Mouse (Mus musculus) lung, embryonic 16.5 days (tissue): ENCODE results near the gene Ccnd3. TPM values are rescaled to one million over a fixed set of nuclear protein-coding genes. Genes with fewer than 3 reads are reported as not detected.

Experiments
- ATAC-seq: fragments of 200-750 bp; cut with Nextera tagmentation; 2 replicates; pipeline ENCODE4 v1.8.0; 2017; ENCODE audit warnings: low read depth, mild to moderate bottlenecking, moderate library complexity
- H3K27ac ChIP-seq: fragments of 300-500 bp; sonication (generic); 2 replicates; pipeline ENCODE4 v1.5.1; 2014; ENCODE audit warnings: mild to moderate bottlenecking, control low read depth, low read length
- H3K27me3 ChIP-seq: fragments of 300-500 bp; sonication (generic); 2 replicates; pipeline ENCODE4 v1.6.1; 2014; ENCODE audit warnings: low read depth, low read length, mixed read lengths; ENCODE audit not compliant: control insufficient read depth, insufficient read depth
- H3K36me3 ChIP-seq: fragments of 300-500 bp; sonication (generic); 2 replicates; pipeline ENCODE4 v1.6.1; 2014; ENCODE audit warnings: low read length; ENCODE audit not compliant: control insufficient read depth, insufficient read depth
- H3K4me1 ChIP-seq: fragments of 300-500 bp; sonication (generic); replicated peaks from 2 replicates; pipeline ENCODE4 v1.6.1; 2014; ENCODE audit warnings: low read length, mixed read lengths; ENCODE audit not compliant: control insufficient read depth, insufficient read depth
- H3K4me2 ChIP-seq: fragments of 300-500 bp; sonication (generic); 2 replicates; pipeline ENCODE4 v1.6.1; 2014; ENCODE audit warnings: low read depth, low read length, control low read depth
- H3K4me3 ChIP-seq: fragments of 300-500 bp; sonication (generic); 2 replicates; pipeline ENCODE4 v1.5.1; 2014; ENCODE audit warnings: mild to moderate bottlenecking, low read length, control low read depth
- H3K9ac ChIP-seq: fragments of 300-500 bp; sonication (generic); 2 replicates; pipeline ENCODE4 v1.6.1; 2014; ENCODE audit warnings: low read length, control low read depth
- H3K9me3 ChIP-seq: fragments of 300-500 bp; sonication (generic); 2 replicates; pipeline ENCODE4 v1.6.1; 2016; ENCODE audit warnings: low read length; ENCODE audit not compliant: control insufficient read depth
- WGBS: fragments of 180-500 bp; shearing (Covaris S2); extraction: QIAGEN DNeasy Blood & Tissue Kit; methylation state at CpG from one replicate; pipeline ENCODE4 v1.1.7; 2014; 5-methylcytosine and 5-hydroxymethylcytosine counted together
- polyA plus RNA-seq: library from polyadenylated mRNA; unstranded; fragments of >200 nt; fragmentation: Nextera tagmentation; extraction: Ambion mirVana; gene quantifications from 2 replicates; pipeline ENCODE4 v1.2.1, GENCODE M21; 2015

Gene Ccnd3
- polyA plus RNA-seq: 258 and 277 TPM in 2 replicates

DNA sequence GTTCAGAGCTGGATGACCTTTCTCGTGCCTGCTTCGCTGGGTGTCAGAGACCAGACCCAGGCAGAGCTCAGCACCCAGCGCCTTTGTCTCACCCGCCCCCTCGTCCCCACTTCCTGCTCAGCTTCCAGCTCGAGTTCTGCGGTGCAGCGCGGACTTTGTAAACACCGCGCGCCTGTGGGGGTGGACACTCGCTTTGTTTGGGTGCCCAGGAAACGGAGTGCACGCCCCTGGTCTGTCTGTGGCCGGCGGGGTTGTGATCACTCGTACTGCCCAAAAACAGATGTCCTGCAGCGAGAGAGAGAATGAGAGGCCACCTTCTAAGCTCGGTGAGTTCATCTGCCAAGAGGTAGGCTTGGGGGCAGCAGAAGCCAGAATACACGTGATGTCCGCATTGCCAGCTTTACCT, at the start of gene Ccnd3:
TSS of gene Ccnd3 (plus strand) at position 111 of the 406 bp plus-strand sequence.
- peak; percentile 37 for ATAC-seq
- H3K4me1 ChIP-seq: peaks cover 44% of the 10 kb centered on the region

DNA sequence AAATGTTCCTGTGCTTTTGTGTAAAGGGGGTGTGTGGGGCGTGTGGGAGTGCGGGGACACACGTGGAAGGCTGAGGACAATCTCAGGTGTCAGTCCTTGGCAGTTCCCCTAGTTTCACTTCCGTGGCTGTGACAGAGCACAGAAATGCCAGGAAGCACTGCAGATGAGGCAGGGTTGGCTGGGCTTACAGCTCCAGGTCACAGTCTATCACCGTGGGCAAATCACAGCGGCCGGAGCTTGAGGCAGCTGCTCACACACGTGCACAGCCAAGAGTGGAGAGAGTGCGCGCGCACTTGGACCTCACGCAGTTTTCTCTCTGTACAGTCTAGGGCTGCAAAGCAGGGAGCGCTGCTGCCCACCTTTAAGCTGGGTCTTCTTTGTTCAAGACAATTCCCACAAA, 46.5 kb upstream of the Ccnd3 start:
- ATAC-seq: no peak
- Histone ChIP-seq H3K36me3 (no peaks in the 10 kb centered on the region), H3K9ac (no peak overlapping the region), H3K4me1 (peaks cover 22% of the 10 kb centered on the region), H3K4me3 (no peak overlapping the region), H3K9me3 (no peaks in the 10 kb centered on the region), H3K27ac (no peak overlapping the region), H3K27me3 (no peaks in the 10 kb centered on the region), H3K4me2 (no peak overlapping the region)
- 71% methylated on average over 13 of the region's 13 CpGs for WGBS

More for the DNA sequence above, at the start of gene Ccnd3:
- Histone ChIP-seq H3K27ac (peak within 1 kb of the TSS; percentile 33), H3K4me3 (peak within 1 kb of the TSS; percentile 50), H3K4me2 (peak within 1 kb of the TSS; percentile 61), H3K9me3 (no peaks in the 10 kb centered on the region), H3K27me3 (no peaks in the 10 kb centered on the region), H3K36me3 (no peaks in the 10 kb centered on the region; the same call in 1 of the 2 replicates), H3K9ac (peak within 1 kb of the TSS; percentile 60)
- WGBS: under 1% methylated on average over 22 of the region's 22 CpGs

DNA sequence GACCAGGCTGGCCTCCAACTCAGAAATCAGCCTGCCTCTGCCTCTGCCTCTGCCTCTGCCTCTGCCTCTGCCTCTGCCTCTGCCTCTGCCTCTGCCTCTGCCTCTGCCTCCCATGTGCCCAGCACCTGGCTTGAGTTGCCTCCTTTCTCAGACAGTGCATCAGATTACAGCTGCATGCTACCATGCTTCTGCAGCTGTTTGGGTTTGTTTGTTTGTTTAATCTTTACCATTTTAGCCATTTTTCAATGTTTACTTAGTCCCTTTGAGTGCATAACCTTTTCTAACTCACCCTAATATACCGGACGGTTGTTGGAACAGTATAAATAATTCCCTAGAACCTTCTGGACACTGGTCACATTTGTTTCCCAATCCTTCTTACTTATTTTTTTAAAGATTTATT, 45.9 kb upstream of the Ccnd3 start:
- Histone ChIP-seq H3K36me3 (no peaks in the 10 kb centered on the region), H3K9me3 (no peaks in the 10 kb centered on the region), H3K27ac (no peak overlapping the region), H3K4me3 (no peak overlapping the region), H3K4me1 (peaks cover 23% of the 10 kb centered on the region), H3K9ac (no peak overlapping the region), H3K27me3 (no peaks in the 10 kb centered on the region), H3K4me2 (no peak overlapping the region)
- WGBS: 81% methylated on average over 2 of the region's 2 CpGs
- no peak for ATAC-seq

DNA sequence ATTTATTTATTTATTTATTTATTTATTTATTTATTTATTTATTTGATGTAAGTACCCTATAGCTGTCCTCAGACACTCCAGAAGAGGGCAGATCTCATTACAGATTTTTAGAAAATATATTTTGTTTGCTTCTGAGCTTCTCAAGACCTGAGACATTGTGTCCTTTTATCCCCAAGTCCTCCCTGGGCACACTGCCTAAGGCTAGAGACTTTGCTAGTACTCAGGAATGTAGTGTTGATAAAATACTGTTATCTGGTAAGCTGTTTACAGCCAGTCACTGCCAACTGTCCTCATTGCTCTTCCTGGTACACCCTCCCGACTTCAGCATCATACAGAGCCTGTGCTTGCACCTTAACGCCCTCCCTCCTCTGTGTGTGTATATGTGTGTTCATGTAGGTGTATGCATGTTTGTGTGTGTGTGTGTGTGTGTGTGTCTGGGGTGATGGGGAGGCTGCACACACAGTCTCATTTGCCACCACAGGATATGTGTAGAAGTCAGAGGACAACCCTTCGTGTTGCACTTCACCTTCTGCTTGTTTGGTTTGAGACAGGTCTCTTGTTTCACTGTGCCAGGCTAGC, 45.4 kb upstream of the Ccnd3 start:
- Histone ChIP-seq H3K9me3 (no peaks in the 10 kb centered on the region), H3K27ac (no peak overlapping the region), H3K27me3 (no peaks in the 10 kb centered on the region), H3K4me3 (no peak overlapping the region), H3K9ac (no peak overlapping the region), H3K4me2 (no peak overlapping the region), H3K36me3 (no peaks in the 10 kb centered on the region), H3K4me1 (peaks cover 21% of the 10 kb centered on the region)
- ATAC-seq: no peak
- WGBS: 46% methylated on average over 3 of the region's 3 CpGs

DNA sequence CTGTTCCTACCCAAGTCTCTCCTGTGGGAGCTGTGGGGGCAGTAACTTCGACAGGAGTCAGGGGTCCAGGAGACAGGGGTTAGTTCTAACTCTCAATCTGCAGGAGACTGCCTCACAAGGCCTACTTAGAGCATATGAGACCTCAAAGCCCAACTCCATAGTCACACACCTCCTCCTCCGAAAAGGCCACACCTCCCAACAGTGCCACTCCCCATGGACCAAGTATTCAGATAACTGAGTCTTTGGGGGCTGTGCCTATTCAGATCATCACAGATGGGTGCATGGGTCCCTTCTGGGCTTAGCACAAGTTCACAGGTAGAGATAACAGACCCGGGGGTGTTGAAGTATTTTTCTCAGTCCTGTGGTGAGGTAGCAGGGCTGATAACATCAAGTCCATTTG, 43.2 kb upstream of the Ccnd3 start:
- 40% methylated on average over 3 of the region's 3 CpGs for WGBS
- ATAC-seq: no peak
- H3K4me1 ChIP-seq: peaks cover 17% of the 10 kb centered on the region
- H3K36me3 ChIP-seq: no peaks in the 10 kb centered on the region
- no peak overlapping the region for H3K4me2 ChIP-seq
- H3K9me3 ChIP-seq: no peaks in the 10 kb centered on the region
- H3K9ac ChIP-seq: no peak overlapping the region
- H3K4me3 ChIP-seq: no peak overlapping the region
- no peaks in the 10 kb centered on the region for H3K27me3 ChIP-seq
- H3K27ac ChIP-seq: peak overlapping the region; percentile 40

DNA sequence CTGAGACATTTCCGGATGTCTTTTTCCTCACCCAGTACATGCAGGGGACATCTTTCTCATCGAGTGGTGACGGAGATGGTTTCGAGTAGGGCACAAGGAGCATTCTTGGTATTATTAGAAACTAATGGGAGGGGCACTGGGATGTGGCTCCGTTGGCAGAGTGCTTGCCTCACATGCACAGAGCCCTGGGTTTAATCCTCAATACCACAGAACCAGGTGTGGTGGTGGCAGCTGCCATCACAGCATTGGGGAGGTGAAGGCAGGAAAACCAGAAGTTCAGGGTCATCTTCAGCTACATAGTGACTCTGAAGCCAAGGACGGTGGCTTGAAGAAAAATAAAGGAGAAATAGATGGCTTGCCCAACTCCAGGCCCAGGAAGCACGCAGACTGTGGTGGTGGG, 42.6 kb upstream of the Ccnd3 start:
- no peak for ATAC-seq
- H3K4me2 ChIP-seq: no peak overlapping the region
- WGBS: 53% methylated on average over 7 of the region's 7 CpGs
- peak overlapping the region; percentile 40 for H3K27ac ChIP-seq
- H3K9me3 ChIP-seq: no peaks in the 10 kb centered on the region
- peaks cover 2% of the 10 kb centered on the region; the same call in 1 of the 2 replicates for H3K27me3 ChIP-seq
- H3K36me3 ChIP-seq: no peaks in the 10 kb centered on the region
- no peak overlapping the region for H3K4me3 ChIP-seq
- H3K4me1 ChIP-seq: peaks cover 17% of the 10 kb centered on the region
- no peak overlapping the region for H3K9ac ChIP-seq

DNA sequence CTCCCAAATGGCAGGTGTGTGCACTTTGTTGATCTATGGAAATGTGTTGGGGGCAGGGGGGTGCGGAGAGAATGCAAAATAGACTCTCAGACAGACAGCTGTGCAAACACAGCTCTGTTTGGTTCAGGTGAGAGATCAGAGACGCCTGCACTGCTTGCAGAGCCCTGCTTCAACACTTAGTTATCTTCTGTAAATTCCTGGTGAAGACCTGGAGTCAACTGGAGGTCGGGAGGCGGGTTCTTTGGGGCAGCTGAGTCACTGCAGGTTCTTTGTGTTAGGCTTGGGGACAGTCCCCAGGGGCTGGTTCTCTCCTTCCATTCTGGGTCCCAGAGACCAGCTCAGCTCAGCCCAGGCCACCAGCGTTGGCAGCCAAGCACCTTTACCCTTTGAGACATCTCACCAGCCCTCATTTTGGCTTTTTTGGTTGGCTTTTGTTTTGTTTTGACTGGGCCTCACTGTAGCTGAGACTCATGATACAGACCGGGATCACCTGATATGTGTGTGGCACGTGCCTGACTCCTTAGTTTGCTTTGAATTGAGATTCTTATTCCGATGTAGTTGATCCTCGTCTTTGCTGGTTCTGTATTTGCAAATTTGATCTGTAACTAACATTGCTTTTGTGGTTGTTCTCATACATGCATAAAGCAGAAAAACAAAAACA, 42.0 kb upstream of the Ccnd3 start:
- WGBS: 24% methylated on average over 9 of the region's 9 CpGs
- Histone ChIP-seq H3K27me3 (peaks cover 6% of the 10 kb centered on the region), H3K4me1 (peaks cover 17% of the 10 kb centered on the region), H3K36me3 (no peaks in the 10 kb centered on the region), H3K4me3 (no peak overlapping the region), H3K4me2 (no peak overlapping the region), H3K9me3 (no peaks in the 10 kb centered on the region), H3K27ac (peak overlapping the region; percentile 40), H3K9ac (no peak overlapping the region)
- peak; percentile 62; the same call in 1 of the 2 replicates for ATAC-seq

DNA sequence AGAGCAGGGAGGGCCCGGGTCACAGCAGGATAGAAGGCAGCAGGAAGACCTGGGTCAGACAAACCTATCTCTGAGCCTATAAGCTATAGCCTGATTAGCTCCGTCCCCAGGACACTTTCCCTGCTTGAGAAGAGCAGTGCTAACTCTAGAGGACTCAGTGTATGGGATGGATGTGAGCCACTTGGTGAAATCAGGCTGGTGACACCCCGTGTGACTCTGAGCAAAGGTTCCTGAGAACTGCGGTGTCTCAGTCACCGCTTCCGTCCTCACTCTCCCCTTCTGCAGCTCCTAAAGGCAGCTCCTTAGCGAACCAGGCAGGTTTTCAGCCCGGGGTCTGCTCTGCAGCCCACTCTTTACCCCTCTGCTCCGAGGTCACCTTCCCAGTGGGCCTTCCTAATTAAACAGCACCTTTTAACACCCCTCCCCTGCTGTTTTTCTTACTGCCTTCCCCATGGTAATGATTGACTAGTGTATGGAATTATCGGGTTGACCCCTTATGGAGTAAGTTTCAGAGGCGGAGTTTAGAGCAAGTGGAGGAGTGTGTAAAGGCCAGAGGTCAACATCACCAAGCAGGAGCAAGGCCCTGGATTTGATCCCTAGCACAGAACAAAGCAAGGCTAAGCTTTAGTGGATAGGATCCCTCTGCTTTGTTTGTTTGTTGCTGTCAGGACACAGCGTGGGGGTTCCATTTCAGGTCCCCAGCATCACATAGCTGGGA, 40.4 kb upstream of the Ccnd3 start:
- peaks cover 23% of the 10 kb centered on the region for H3K4me1 ChIP-seq
- ATAC-seq: no peak
- H3K36me3 ChIP-seq: no peaks in the 10 kb centered on the region
- 34% methylated on average over 12 of the region's 12 CpGs for WGBS
- H3K27me3 ChIP-seq: peaks cover 9% of the 10 kb centered on the region
- H3K4me2 ChIP-seq: no peak overlapping the region
- no peak overlapping the region for H3K27ac ChIP-seq
- H3K9me3 ChIP-seq: no peaks in the 10 kb centered on the region
- H3K9ac ChIP-seq: no peak overlapping the region
- no peak overlapping the region for H3K4me3 ChIP-seq

DNA sequence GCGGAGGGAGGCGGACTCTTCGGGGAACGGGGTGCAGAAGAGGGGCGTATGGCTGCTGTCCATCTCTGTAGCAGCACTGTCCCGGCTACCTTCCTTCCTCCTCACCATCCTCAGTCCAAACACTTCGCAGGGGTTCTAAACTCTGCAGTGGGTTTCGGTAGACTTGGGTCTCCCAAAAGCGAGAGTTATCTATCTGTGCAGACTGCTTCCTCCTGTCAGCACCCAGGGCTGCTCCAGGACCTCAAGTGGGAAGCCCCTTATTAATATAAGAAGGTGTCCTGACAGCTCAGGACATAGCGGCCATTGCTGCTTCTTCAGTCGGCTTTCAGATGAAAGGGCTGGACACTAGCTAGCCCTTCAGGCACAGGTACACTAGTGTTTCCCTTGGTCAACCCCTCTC, 39.8 kb upstream of the Ccnd3 start:
- Histone ChIP-seq H3K9me3 (no peaks in the 10 kb centered on the region), H3K27me3 (peaks cover 9% of the 10 kb centered on the region), H3K9ac (no peak overlapping the region)

More for the DNA sequence above, 39.8 kb upstream of the Ccnd3 start:
- Histone ChIP-seq H3K27ac (no peak overlapping the region), H3K4me1 (peaks cover 23% of the 10 kb centered on the region), H3K4me3 (no peak overlapping the region), H3K36me3 (no peaks in the 10 kb centered on the region), H3K4me2 (no peak overlapping the region)
- 64% methylated on average over 11 of the region's 11 CpGs for WGBS
- no peak for ATAC-seq
